Comparison of ENCODE assay signal across 19 mouse cellular contexts in genomic region chr3:79434436-79434835, GRCm38 (mm10).
"Had no signal": no experiment of that assay in that cellular context is flagged by ENCODE, and none has a peak within 500 bp of the region (broad histone marks: within the 10 kb centered on the region; RNA-seq: fewer than 3 reads in every experiment).

No protein-coding gene starts in this region.

- ATAC-seq: midbrain, embryonic 16.5 days had no signal

- H3K9me3 ChIP-seq: midbrain, embryonic 10.5 days; neural tube, embryonic 13.5 days; neural tube, embryonic 15.5 days had no signal

- H3K4me1 ChIP-seq: midbrain, embryonic 12.5 days; neural tube, embryonic 13.5 days; neural tube, embryonic 15.5 days had no signal

- DNase-seq: lung, adult 18-20 months; lung, embryonic 14.5 days; lung, postnatal 10 days; lung, postnatal 4 days; midbrain, embryonic 14.5 days; retina, postnatal 1 day; right cerebral cortex, adult 18-20 months; right cerebral cortex, postnatal 25 days; right cerebral cortex, postnatal 4 days; spleen, adult 18-20 months; thymus, adult 18-20 months; thymus, postnatal 14 days; thymus, postnatal 4 days had no signal

- H3K27me3 ChIP-seq: neural tube, embryonic 13.5 days; neural tube, embryonic 15.5 days had no signal

- H3K4me3 ChIP-seq: midbrain, embryonic 10.5 days; midbrain, embryonic 12.5 days; myocyte; neural tube, embryonic 13.5 days; neural tube, embryonic 15.5 days had no signal

- H3K36me3 ChIP-seq: midbrain, embryonic 10.5 days; midbrain, embryonic 12.5 days; neural tube, embryonic 13.5 days; neural tube, embryonic 15.5 days had no signal
